Mouse (Mus musculus) left cerebral cortex, adult 2 months (tissue): ENCODE measurements around the gene Pnmt. TPM values are rescaled to one million over a fixed set of nuclear protein-coding genes. Genes with fewer than 3 reads are reported as not detected.
A peak's percentile ranks its signal among the peaks of the same experiment; 100 is the strongest.

ENCODE experiments used
- DNase-seq, 2 experiments: peaks; one replicate each; pipeline ENCODE4 v3.0.0; 2021 to 2022; ENCODE audit warnings: low spot score in 2 of 2, mixed read lengths in 1 of 2; ENCODE audit errors: extremely low spot score in 1 of 2
- H3K27ac ChIP-seq: fragments of 200-600 bp; 2 replicates; pipeline ENCODE4 v1.8.1; 2022
- H3K4me3 ChIP-seq: fragments of 200-600 bp; 2 replicates; pipeline ENCODE4 v1.8.1; 2022
- CTCF ChIP-seq: fragments of 200-600 bp; IDR thresholded peaks from 2 replicates; pipeline ENCODE4 v1.8.1; 2022; ENCODE audit warnings: antibody characterized with exemption, mild to moderate bottlenecking, moderate library complexity
- intact Hi-C: fragments of 180-260 bp; cut with DNase I; formaldehyde crosslinking; loops from one replicate; pipeline ENCODE4 v1.15.1; 2025
- total RNA-seq, 2 experiments: library from RNA; stranded (reverse); gene quantifications; 2 replicates each; pipeline ENCODE4 v1.2.3; 2021

Pnmt gene
- total RNA-seq, 2 experiments from 2014 or later, result 0.51 TPM; not detected in 1

- no peak for TF ChIP-seq CTCF
- intact Hi-C loops, result no loop called here
- peak within 1 kb of the TSS; percentile 86 for H3K27ac ChIP-seq
These were observed 37.9 kb upstream of the Pnmt start, which contains the start of gene Ppp1r1b for GRCm38 (mm10) chr11:98348083-98348961. Ppp1r1b (plus strand) TSS chr11:98348404.

GRCm38 (mm10) chr11:98349308-98349707 lies 36.9 kb upstream of the Pnmt start:
- no peak for DNase-seq
- TF ChIP-seq CTCF, result no peak
- Histone ChIP-seq H3K4me3 (peak overlapping the region; percentile 83), H3K27ac (peak overlapping the region; percentile 9; the same call in 1 of the 2 replicates)
- intact Hi-C loops, result no loop called here

More at GRCm38 (mm10) chr11:98348083-98348961, 37.9 kb upstream of the Pnmt start, which contains the start of gene Ppp1r1b:
- peak within 1 kb of the TSS; percentile 83 for H3K4me3 ChIP-seq
- DNase-seq, result peak; percentile 76 to 82

DNA sequence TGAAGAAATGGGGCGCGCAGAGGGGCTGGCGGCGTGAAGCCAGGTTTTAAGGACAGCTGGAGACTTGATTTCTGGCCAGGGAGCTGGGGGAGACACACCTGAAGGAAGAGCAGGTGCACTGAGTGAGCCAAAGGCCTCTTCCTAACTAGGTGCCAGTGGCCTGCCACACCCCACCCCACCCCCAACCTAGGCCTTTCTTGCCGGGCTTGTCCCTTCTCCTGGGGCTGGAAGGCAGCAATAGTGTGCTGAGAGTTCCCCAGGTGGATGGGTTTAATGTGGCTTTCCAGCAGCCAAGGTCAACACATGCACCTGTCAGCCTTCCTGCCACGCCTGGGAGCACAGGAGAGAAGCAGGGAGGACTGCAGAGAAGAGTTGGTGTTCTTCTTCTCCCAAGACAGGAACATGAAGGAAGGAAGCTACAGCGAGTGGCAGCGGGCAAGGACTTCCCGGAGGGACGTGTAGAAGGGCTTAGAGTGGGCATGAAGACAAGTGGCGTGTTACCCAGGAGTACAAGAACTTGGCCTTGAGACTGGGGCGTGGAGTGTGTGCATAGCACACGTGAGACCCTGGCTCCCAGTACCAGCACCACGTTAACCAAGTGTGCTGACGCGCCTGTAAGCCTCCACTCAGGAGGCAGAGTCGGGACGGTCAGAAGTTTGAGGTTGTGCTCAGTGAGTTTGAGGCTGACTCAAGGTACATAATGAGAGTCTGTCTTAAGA lies 33.8 kb upstream of the Pnmt start:
- Histone ChIP-seq H3K27ac (no peak overlapping the region), H3K4me3 (no peak overlapping the region)
- DNase-seq, result no peak
- TF ChIP-seq CTCF, result no peak
- intact Hi-C loops, result no loop called here

- no peak overlapping the region for H3K4me3 ChIP-seq
- DNase-seq, result peak in 1 of 2 experiments; percentile 70
- peak overlapping the region; percentile 88 for H3K27ac ChIP-seq
- TF ChIP-seq CTCF, result no peak
- intact Hi-C loops, result no loop called here
These were observed 32.5 kb upstream of the Pnmt start for GRCm38 (mm10) chr11:98353651-98354211.

DNA sequence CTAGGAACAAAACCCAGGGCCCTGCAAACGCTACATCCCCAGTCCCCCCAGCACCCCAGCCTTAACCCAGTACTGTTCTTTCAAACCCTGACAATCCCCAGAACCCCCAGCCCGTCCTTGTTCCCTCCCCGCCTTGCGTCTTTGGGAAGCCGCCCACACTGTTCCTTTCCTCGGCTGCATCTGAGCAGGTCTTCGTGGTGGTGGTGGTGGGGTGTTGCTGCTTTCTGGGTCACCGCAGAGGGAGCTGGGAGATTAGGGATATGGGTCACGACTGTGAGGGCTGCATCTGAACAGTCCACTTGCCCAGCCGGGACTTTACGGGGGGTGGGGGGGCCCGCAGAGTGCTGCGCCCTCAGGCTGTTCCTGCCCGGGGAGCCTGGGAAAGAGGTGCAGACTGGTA lies 31.8 kb upstream of the Pnmt start:
- no peak overlapping the region for H3K4me3 ChIP-seq
- H3K27ac ChIP-seq, result peak overlapping the region; percentile 88
- DNase-seq, result peak; percentile 58 to 59
- intact Hi-C loops, result no loop called here
- no peak for TF ChIP-seq CTCF

DNA sequence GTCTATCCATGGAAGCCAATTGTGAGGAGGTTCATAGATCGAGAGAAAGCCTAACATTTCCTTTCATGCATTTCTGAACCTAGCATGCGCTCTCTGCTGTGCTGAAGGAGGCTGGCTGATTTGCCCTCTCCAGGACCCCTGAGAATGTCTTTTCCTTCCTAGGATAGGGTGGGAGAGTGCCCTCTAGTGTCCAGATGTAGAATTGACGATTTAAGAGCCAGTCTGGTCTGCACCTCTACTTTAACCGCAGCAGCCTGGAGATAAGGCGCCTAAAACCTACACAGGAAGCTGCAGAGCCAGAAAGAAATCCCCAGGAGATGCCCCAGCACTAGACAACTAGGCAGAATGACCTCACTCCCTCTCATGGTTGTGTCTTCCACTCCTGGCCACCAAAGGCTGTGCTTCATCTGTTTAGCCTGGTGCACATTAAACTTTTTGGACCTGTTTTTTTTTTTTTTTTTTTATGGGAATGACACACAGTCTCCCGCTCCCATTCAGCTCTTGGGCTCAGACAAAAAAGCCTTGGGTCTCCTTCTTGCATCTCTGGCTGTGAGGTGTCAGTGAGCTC lies 30.4 kb upstream of the Pnmt start:
- peak; percentile 51 to 57 for DNase-seq
- TF ChIP-seq CTCF, result peak; percentile 88
- intact Hi-C loops, result loop anchor here (5.0 kb wide), 2 partner anchors 81 to 231 kb away; partner anchors contain the start of genes Mien1 and Ormdl3
- Histone ChIP-seq H3K4me3 (no peak overlapping the region), H3K27ac (peak overlapping the region; percentile 1; the same call in 1 of the 2 replicates)

DNA sequence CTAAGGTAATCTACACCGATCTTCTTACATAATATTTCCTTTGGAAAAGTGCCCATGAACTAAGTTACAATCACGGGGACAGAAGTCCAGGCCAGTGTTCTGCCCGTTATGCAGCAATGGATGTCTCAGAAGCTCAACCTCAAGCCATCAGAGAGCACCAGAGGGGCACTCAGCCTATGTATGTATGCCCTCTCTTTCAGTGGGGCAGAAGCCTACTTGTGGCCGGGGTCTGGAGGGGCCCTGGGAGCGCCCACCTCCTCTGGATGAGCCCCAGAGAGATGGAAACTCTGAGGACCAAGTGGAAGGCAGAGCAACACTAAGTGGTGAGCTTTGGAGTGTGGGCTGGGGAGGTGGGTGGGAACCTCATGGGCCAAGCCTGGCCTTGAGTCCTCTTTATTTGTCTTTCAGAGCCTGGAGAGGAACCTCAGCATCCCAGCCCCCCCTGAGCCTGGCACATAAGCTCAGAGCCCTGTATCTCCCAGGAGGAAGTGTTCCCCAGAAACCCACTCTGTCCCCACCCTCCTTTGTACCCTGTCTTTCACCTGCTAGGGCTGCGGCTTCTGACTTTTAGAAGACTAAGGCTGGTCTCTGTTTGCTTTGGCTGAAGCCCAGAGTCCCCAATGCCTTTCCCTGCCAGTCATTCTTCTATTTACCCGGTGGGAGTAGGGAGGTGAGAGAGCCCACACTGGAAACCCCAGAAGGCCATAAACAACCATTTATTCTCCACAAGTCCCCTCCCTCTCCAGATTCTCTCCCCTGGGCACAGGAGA lies 29.4 kb upstream of the Pnmt start:
- intact Hi-C loops, result loop anchor here (5.0 kb wide), 2 partner anchors 80 to 230 kb away; partner anchors contain the start of genes Mien1 and Ormdl3

DNA sequence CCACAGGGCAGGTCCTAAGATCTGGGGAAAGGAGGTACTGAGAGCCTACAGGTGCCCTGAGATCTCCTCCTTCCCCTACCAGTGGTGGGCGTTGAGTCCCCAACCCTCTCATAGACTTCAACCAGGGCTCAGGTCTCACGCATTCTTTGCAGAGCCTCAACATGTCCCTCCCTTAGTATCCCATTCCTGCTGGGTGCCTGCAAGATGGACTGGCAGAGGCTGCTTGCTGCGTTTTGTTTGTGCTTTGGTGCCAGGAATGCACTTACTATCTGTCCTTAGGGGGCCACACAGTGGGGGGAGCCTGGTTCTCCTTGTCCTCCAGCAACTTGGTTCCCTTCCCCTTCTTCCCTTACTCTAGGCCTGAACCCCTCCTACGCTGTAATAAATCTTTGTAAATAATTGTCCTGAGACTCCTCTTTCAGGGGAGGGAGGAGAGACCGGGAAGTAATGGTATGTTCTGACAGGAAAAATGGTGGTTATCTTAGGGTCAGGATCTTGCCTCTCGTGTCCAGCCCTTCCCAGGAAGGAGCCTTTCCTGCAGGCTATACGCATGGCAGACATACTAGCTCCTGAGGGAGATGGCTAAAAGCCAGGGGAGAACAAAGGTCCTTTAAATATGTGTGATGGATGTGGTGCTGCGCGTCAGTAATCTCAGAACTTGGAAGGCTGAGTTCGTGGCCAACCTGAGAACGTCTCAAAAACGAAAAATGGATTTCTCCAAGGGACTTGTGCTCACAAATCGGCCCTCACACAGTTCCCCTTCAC lies 28.7 kb upstream of the Pnmt start:
- peak overlapping the region; percentile 70 for H3K27ac ChIP-seq
- no peak for DNase-seq
- intact Hi-C loops, result loop anchor here (5.0 kb wide), 2 partner anchors 80 to 230 kb away; partner anchors contain the start of genes Mien1 and Ormdl3
- no peak for TF ChIP-seq CTCF
- H3K4me3 ChIP-seq, result peak overlapping the region; percentile 87

More for the DNA sequence above, 29.4 kb upstream of the Pnmt start:
- DNase-seq, result no peak
- Histone ChIP-seq H3K4me3 (no peak overlapping the region), H3K27ac (no peak overlapping the region)
- TF ChIP-seq CTCF, result no peak

DNA sequence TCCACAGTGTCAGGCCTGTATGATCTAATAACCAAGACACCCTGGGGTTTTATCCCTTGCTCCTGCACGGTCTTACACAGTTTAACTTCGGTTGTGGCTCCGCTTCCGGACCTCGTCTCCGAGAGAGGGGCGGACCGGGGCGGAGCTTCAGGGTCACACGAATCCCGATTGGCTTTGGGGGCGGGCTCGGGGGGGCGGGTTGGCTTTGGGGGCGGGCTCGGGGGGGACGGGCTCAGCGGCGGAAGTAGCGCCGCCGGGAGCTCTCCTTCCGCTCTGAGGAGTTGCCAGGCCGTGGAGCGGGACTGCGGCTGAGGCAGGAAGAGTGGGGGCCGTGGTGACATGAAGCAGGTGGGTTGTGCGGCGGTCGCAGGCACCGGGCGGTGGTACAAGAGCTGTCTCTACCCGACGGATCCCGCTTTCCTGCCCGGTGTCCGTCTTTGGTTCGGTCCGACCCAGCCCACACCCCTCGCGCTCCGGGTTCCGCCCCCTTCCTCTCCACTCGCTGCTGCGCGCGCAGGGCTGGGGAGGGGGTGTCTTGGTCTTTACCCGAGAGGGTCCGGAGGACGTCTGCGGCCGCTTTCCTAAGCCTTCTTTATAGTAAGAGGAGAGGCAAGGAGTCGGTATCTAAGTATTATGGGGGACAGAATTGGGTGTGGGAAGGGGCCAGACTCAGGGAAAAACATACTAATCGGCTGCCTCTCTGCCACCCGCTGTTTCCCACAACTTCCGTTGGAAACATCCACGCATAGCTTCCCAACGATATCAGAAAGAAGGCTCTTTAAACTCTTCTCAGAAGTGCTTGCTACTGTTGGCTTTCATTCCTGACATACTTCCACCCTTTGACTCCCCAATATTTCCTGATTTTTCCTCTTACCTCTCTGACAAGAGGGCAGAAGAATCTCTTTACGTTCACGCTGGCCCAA lies 27.8 kb upstream of the Pnmt start, which contains the start of gene Stard3:
Gene Stard3 (plus strand): TSS at position 208 of the 923 bp plus-strand sequence.
- intact Hi-C loops, result loop anchor here (5.0 kb wide), 2 partner anchors 79 to 229 kb away; partner anchors contain the start of genes Mien1 and Ormdl3
- no peak for TF ChIP-seq CTCF
- peak; percentile 79 to 85 for DNase-seq
- peak within 1 kb of the TSS; percentile 87 for H3K4me3 ChIP-seq
- peak within 1 kb of the TSS; percentile 94 for H3K27ac ChIP-seq
